Mouse (Mus musculus) kidney, postnatal 25 days (tissue): Measurements from ENCODE around the gene Ascc1.
"Not testable (repeated sequence)": the region's sequence is repeated elsewhere in the genome, so short reads cannot be mapped to it uniquely, and the experiment has no call there.

Experiments used
- DNase-seq, 2 experiments: peaks; one replicate each; pipeline ENCODE4 v3.0.0; 2021; ENCODE audit warnings: mixed read lengths in 2 of 2

The Ascc1 gene

DNA sequence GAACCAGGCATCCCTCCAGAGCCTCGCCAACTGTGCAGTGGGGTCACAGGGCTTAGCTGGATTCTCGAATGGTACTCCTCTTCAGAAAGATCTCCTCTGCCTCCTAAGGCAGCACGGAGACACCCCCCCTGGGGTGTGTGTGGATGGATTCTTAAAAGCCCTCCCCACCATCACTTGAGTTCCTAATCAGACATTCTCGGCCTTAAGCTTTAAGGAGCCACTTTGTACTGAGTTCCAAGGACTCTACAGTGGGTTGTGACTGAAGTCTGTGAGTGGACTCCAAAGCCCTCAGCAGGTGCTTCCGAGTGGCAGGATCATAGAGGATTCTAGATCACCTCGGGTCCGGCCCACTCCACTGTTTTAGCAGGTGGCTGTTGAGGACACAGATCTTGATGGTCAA is 115.9 kb downstream of the Ascc1 start:
- no peak for DNase-seq

DNA sequence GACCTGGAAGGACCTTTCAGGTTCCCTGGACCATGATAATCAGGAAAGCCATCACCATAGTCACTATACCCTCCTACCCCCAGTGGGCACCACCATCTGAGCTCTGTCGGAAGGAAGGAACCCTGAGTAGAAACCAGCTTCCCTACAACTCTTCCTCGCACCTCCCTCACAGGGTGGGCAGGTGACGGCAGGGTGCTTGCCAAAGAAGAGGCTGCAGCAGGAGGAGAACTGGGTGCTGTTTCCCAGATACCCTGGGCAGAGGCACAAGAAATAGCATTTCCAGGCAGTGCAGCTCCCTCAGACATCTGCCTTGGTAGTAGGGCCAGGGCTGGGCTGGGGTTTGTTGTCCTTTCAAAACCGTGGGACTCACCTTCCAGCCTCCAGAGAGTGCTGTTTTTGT is 118.0 kb downstream of the Ascc1 start:
- no peak for DNase-seq

DNA sequence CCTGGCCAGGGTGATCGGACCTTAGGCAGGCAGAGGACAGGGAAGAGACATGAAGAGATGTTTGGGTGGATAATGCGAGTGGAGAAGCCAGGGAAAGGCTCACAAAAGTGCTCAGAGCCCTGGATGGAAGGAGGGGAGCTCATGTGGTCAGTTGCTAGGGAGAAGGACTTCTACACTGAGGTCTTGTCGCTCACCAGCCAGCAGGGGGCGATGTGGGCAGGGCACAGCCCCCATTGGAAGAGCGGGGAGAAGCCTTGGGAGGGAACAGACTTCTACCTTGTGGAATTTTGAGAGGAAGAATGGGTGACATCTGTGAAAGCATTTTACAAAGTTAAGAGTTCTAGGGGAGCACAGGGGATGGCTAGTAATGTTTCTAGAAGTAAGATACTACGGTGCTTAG is 121.5 kb downstream of the Ascc1 start:
- DNase-seq = no peak

DNA sequence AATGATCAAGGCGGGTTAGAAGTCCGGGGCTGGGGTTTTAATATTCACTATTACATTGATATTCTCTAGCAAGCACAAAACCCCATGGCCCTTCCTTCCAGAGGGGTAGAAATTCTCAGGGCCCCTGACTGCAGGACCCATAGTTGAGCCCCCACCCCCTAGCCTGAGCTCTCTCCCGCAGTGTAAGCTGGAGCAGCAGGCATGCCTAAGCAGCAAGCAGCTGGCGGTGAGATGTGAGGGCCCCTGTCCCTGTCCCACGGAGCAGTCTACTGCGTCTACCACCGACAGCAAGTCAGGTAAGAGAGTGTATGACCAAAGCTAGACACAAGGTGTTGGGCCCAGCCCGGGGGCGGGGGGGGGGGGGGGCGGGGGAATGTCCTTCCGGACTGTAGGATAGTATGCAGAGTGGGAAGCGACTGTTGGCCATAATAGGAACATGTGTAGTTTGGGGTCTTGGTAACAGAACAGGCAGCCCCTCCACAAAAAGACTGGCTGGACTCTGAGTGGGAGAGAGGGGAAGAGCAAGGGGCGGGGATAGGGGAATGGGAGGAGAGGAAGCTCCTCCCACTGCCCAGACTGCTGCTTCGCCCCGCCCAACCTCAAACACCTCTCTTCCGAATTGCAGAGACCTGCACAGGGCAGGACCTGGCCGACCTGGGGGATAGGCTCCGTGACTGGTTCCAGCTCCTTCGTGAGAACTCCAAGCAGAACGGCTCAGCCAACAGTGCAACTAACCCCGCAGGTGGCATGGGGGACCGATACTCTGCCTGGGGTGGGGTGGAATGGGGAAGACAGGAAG is 123.1 kb downstream of the Ascc1 start:
- DNase-seq = no peak

DNA sequence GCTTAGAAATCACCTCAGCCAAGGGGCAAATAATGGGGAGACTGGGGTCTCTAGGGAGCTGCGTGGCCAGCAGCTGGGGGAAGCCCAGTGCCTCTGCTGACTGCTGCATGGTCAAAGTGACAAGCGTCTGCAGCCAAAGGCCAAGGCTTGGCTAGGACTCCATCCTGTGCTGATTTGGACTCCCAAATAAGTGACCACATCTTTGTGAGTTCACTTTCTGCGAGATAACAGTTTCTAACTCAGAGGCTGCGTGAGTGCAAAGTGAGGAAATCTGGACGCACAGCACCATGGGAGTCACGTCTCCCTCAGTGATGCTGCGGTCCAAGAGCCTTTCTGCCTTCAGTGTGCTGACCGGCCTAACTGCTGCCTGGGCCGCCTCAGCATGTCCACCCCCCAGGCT is 125.7 kb downstream of the Ascc1 start:
- DNase-seq = no peak

DNA sequence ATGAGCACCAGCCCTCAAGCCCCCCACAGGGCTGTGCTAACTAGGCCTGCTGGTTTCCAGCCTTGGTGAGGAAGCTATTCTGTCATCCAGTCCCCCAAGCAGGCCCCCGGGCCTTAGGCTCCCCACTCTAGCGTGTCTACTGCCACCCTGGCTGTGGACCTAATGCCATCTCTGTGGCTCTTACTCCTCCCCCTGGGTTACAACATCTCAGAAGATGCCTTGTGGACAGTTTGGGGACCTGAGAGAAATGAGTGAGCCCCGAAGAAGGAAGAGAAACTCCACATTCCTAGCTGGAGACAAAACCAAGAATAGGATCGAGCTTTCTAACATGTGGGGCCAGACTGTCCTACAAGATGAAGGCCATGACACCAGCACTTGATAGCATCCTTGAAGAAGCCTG is 127.9 kb downstream of the Ascc1 start:
- no peak for DNase-seq

DNA sequence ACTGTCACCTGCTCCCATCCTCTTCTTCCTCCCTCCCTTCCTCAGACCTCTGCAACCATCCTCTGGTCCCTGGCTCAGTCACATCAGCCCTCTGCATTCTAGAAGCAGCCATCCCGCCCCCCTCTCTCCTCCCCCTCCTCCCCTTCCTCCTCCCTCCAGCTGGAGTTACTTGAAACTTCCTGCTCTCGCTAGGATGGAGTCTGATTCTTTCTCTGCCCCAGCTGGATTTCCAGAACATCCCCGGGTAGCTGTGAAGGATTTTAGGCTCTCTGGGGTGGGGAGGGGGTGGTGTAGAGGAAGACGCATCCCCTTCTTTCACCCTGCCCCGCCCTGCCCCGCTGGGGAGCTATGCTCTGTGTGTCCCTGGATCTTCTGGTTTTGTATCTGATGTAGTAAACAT is 130.9 kb downstream of the Ascc1 start:
- no peak for DNase-seq

DNA sequence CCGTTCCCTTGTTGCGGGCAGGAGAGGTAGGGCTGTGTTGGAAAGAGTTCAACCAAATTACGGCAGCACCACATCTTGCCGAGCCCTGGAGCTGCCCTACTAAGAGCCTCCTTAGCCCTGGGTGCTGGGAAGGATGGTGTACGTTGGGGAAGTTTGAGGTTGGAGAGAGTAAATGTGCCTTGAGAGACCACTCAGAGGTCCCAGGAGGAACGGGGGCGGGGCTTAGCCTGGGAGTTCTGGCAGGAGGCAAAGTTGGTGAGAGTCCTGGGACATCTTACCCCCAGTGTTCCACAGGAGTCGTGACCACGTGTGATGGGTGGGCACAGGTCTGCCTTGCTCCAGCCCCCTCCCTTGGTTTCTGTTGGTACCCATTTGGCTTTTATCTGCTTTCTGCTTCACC is 131.6 kb downstream of the Ascc1 start:
- no peak for DNase-seq

DNA sequence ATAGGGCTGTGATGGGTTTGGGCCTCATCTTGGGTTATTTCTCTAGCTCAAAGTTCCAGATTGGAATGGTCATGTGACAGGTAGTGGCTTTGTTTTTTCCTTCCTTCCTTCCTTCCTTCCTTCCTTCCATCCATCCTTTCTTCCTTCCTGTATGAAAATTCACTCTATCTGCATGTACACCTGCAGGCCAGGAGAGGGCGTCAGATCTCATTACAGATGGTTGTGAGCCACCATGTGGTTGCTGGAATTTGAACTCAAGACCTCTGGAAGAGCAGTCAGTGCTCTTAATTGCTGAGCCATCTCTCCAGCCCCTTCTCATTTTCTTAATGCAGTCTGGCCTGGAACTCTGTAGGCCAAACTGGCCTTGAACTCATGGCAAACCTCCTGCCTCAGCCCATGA is 133.4 kb downstream of the Ascc1 start:
- not testable (repeated sequence) for DNase-seq

DNA sequence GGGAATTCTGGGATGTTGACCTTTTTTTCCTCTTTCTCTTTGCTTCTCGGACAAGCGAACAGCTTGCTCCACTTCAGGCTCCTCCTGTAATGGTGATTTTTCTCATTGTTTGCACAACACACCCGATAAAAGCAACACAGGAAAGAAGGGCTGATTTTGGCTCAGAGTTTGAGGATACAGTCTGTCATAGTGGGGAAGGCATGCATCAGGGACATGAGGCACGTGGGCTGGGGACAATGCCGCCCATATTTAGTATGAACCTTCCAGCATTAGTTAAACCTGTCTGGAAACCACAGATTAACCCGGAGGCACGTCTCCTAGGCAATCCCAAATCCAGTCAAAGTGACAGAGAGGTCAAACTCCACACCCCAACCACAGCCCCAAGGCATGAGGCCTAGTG is 134.3 kb downstream of the Ascc1 start:
- no peak for DNase-seq

DNA sequence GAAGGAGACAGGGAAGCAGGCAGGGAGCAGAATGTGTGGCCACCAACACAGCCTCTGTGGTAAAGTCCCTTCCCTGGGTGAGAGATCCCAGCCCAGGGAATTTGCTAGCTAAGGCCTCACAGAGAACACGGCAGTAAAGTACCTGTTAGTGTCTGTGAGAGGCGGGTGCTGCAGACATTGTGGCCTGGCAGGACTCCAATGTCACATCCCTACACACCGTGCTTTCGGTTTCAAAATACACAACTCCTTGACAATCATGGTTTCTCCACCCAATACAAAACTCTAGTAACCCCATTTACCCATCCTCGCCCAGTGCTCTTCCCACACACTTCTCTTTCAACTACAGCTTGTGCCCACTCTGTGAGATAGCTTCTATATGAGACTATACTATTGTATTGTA is 136.1 kb downstream of the Ascc1 start:
- DNase-seq = no peak

DNA sequence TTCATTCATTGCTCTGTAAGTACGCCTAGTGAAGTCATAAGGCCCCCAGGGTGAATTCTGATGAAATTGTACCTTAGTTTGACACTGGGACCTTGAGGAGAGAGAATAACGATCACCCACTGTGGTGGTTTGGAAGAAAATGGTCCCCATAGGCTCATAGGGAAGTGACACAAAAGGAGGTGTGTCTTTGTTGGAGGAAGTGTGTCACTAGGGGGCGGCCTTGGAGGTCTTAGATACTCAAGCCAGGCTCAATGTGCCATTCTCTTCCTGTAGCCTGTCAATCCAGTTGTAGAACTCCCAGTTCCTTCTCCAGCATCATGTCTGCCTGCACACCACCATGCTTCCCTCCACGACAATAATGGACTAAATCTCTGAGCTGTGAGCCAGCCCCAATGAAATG is 138.1 kb downstream of the Ascc1 start:
- DNase-seq = no peak

DNA sequence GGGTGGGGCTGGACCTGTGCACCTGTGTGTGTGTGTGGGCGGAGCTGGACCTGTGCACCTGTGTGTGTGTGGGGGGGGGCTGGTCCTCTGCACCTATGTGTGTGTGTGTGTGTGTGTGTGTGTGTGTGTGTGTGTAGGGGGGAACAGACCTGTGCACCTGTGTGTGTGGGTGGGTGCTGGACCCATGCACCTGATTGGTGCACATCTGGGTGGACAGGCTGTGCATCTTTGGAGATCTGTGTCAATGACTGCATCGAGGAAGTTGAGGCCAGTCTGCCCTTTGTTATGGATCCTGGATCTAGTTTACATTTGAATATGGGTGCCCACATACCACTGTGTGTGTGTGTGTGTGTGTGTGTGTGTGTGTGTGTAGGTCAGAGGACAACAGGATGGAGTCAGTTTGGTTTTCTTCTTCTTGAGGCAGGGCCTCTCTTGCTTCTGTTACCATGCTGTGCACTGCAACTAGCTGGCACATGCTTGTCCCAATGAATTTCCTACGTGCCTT is 139.1 kb downstream of the Ascc1 start:
- DNase-seq = no peak

DNA sequence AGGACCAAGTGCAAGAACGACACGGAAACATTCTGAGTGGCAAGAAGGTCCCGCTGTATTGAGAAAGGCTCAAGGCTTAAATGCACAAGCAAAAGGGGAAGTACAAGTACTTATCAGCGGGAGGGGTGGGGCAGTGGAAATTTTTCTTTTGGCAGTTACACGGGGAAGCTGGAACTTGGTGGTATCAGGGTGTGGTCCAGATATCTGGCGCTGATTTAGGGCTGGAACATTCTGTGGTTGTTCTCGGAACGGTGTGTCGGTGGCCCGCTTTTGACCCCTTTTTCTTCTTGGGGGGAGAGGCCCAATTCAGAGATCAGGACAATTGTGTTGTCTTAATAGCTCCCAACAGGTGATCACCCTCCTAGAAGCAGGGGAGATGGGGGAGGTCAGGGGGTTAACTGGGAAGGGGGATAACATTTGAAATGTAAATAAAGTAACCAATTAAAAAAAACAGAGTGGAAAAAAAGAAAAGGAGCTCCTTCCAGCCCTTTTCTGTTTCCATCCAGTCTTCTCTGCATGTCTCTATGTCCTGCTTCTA is 145.0 kb downstream of the Ascc1 start:
- DNase-seq = not testable (repeated sequence)

DNA sequence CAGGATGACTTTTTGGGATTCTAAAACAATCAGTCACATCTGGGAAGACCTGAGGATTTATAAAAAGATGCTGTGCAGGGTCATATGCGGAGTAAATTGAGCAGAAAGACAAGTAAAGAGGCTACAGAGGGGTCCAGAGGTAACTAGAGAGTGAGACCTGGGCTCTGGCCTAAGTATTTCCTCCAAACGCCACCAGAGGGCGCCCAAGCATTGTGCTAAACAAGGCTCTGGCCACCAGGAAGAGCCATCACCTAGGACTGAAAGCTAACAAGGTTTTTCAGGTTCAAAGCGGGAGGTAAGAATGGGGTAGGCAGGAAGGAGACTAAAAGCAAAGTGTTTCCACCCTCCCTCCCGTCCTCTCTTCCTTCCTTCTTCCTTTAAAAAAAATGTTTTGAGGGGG is 145.5 kb downstream of the Ascc1 start:
- DNase-seq = peak; percentile 81 to 89
